Mouse (Mus musculus) adipocyte (in vitro differentiated cells): ENCODE results near the gene Taf12.

ENCODE experiments used
- DNase-seq: peaks from one replicate; pipeline ENCODE4 v3.0.0-alpha.2; 2016; ENCODE audit warnings: low spot score

Taf12 gene

DNA sequence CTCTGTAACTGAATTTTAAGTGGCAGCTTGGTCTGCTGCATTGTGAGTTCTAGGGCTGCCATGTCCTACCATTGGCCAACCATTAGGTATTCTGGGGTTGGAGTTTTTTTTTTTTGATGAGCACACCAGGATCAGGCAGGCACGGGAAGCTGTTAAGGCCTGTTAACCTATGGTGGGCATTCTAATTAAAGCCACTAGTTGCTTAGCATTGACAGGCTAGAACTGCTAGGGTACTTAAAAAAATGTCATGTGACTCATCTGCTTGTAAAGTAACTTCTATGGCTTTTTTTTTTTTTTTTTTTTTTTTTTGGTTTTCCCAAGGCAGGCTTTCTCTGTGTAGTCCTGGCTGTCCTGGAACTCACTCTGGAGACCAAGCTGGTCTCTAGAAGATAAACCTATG is 37.0 kb downstream of the Taf12 start:
- no peak for DNase-seq

DNA sequence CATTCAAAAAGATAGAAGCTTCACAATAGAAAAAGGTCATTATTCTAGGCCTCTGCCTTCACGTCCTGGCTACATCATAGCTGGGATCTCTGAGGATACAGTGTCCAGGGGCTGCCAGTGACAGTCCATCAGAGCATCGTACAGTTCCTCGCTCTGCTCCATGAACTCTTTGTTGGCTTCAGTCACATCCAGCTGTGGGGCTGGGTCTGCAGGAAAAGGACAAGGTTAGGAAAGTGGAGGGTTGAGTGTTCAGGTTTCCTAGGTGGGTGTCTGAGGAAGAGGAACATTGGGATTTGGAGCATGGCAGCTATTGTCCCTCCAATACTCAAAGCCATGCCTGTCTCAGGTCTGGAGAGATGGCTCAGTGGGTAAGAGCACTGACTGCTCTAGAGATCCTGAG is 37.6 kb downstream of the Taf12 start:
- no peak for DNase-seq

DNA sequence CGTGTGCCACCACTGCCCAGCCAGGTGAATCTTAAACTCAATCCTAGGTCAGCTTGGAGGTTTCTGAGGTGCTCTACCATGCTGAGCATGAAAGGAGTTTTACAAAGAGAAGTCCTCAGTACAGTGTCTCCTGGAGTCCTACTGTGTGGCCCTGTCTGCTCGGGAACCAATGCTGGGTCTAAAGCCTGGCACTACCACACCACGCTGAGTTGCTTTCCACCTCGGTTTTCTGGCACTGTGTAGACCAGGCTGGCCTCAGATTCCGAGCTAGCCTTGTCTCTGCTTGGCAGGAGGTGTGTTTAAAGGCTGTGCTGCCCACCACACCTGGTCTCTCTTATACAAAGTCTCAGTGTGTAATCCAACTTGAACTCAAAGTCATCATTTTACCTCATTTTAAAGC is 38.5 kb downstream of the Taf12 start:
- no peak for DNase-seq

DNA sequence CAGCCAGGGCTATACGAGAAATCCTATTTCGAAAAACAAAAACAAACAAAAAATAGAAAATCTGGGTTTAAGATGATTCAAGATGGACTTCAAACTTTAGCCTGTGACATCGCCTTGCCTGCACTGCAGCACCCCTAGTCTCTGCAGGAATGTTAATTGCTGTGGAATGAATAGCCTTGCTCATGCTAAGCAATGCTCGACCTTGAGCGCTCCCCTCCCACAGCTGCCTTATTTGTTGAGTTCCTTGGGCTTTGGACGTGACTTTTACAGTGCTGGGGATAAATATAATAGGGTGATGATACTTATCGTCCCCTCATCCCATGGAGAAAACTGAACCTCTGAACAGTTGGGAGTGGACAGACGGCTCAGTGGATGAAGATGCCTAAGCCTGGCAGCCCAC is 41.5 kb downstream of the Taf12 start:
- no peak for DNase-seq

DNA sequence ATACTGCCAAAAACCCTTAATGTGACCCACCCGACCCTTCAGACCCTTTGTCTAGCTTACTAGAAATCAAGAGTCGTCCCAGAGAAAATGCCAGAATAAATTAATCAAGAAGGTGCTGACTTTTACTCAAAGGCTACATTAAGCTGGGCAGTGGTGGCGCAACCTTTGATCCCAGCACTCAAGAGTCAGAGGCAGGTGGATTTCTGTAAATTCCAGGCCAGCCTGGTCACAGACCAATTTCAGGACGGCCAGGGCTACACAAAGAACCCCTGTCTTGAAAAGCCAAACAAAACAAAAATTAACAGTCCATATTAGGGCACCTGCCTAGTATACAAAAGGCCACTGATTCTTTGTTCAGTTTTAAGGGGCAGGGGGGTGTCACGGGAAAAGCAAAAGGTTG is 52.3 kb downstream of the Taf12 start:
- no peak for DNase-seq

DNA sequence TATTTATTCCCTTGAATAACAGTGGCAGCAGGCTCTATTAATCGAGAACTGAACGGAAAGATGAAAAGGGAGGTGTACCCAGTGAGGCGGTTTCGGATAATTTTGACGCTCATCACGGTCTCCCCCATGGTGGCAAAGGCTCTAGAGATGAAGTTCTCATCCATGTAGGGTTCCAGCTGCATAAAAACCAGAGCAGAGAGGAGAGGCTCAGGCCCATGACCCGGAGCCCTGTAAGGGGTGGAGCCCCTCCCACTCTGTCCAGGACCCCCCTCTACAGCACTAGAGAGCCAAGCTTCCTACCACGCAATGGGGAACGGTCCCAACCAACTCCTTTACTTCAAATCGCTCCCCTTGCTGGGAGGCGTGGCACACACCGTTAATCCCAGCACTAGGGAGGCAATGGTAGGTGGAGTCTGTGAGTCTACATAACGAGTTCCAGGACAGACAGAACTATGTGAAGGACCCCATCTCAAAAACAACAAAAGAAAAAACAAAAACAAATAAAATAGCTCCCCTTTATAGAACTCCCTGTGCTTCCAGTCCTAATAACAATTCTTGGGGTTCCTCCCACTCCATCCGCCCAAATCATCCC is 54.3 kb downstream of the Taf12 start:
- no peak for DNase-seq

DNA sequence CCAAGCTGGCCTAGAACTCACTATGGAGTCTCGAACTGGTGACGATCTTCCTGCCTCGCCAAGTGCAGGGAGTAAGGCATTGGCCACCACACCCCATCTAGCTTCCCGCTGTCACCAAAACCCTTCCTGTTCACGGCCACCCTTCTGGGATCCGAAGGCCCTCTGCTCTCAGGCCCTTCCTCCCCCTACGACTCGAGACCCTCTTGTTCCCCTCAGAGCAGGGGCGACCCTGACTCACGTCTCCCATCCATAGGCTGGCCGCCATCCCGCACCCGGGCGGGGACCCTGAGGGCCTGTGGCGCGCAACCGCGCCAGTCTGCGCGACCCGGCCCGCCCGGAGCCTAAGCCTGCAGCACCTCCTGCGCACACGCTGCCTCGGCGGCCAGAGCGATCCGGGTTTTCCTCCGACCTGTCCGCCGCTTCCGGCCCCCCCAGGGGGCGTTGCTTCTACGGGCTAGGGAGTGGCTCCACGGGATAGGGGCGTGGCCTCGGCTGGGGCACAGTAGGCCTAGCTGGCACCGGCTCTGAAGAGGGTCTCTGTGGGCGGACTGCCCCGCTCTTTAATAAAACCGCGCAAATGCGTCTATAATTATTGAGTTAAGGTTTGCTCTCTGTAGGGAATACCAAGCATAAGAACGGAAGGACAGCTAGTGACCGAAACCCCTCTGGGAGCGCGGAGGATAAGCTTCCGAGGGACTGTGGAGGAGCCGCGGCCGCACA is 55.1 kb downstream of the Taf12 start, which contains the start of gene Trnau1ap:
Trnau1ap (minus strand) TSS at position 424 of the 720 bp plus-strand sequence.
- peak; percentile 91 for DNase-seq

DNA sequence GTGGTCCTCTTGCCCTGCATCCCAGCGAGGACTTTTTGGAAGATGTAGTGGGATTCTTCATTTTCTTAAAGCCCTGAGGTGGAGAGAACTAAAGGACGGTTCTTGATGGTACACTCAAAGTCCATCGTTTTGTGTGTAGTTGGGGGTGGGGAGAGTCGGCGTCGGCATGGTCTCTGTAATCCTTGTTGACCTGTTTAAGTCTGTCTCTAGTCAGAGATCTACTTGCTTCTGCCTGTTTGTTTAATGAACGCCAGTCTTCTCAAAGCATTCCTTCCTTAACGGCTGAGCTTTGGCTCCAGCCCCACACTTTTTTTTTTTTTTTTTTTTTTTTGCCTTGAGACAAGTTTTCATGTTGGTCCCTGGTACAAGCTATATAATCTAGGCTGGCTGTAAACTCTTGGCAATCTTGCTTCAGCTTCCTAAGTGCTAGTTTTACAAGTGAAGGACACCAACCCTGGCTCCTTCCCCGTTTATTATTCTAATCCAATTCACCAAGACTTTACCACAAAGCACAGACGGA is 55.7 kb downstream of the Taf12 start:
- DNase-seq: no peak

DNA sequence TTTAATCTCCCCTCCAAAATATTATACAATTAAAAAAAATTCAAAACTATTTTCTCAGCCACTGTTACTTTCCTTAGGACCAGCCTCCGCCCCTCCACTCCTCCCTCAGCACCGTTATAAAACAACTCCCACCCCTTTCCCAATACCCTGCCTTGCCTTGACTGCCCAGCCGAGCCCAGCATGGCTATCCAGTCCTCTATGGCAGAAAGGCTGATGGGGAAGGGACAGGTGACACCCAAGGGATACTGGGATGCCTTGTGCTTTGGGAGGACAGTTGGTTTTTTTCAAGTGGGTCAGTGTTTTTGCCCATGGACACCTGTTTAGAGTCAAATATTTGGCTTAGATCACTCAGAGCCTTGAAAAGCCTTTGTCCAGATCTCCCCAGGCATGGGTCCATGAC is 57.8 kb downstream of the Taf12 start:
- DNase-seq: no peak

DNA sequence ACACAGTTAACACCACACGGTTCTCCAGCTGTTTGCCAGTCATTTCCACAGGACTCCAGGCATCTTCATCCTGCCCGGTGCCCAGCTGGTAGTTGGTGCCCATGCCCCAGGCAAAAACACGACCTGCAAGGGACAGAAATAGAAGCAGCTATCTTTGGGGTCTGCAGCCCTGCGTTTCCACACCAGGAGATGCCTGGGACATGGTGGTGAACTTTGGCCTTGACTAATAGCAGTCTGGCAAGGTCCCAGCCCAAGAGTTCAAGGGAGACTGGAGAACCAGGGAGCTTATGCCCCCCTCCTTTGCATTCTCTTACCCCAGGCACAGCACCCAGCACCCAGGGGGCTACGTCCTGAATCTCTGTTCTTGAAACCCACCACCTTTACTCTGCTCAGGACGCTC is 58.7 kb downstream of the Taf12 start:
- DNase-seq: no peak

DNA sequence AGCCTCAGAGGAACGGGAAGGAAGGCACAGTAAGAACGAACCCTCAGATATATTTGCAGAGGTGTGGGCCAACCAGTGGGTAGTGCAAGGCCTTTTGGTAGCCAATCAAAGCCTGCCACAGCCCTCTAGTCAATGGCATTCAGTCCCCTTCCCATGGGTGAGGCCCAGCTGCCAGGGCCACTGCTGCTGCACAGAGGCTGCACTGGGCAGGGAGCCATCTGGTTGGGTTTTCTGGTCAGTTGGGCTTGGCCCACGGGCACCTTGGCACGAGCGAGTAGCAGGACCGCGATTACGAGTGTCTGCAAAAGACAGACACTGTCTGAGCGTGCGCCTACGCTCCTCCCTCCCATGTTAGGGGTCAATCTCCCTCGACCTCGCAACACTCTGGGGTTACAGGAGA is 64.8 kb downstream of the Taf12 start:
- DNase-seq: no peak

DNA sequence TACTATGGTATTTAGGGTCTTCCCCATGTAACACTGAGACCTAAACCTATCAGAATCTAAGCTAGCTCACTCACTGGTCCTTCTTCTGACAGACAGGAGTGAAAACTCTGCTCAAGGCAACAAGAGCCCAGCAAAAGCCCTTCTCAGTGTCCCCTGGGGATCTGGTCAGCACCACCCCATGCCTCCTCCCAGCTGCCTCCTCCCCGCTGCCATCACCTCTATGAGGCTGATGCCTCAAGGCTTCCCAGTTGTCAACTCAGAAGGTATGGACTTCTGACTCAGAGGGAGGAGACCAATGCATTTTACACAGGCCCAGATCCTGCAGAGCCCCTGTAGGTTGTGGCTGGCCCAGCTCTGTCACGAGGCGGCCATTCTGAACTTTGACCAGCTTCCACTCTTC is 67.3 kb downstream of the Taf12 start:
- DNase-seq: no peak

DNA sequence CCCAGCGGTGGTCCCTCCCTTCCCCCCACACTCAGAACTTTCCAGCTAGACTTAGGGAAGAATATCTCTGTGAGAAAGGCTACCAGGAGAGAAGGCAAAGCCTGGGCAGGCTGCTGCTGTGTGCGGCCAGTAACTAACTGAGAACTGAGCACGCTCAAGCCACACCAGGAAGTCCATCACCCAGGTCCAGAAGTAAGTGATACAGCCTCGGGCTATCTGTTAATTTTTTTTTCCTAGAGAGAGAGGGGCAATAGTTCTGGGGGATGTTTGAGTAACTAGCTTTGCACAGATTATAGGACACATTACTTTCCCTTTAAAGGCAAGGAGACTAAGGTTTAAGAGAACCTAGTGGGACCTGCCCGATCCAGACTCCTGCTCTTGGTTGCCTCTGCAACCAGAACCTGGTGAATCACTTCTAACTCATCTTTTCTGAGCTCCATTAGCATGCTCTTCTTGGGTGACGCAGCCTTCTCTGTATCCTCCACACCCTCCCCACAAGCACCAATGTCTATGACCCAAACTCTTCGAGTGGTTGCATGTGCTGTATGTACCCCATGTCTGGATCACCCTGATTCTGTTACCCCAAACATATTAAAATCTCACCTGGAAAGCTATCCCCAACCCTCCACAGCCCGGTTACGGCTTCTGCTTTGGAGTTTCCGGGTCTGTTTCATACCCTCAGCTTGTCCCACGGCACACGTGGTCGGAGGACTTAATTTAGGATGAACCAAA is 70.4 kb downstream of the Taf12 start:
- DNase-seq: no peak
